Mouse (Mus musculus): ENCODE data around the gene Ccdc34. TPM values are rescaled to one million over a fixed set of nuclear protein-coding genes. Genes with fewer than 3 reads are reported as not detected.

Gene Ccdc34
- polyA plus RNA-seq, 1 experiment from 2014 or later = 29.9 TPM

GRCm38 (mm10) chr2:110179669-110180315 is 162.2 kb downstream of the Ccdc34 start:
- Histone ChIP-seq H3K9ac (0 out of 2 replicates have a peak overlapping the region, but pooled peaks have one; percentile 9), H3K4me2 (replicated peaks) (no peak overlapping the region), H3K27me3 (ENCODE audit: control insufficient read depth, insufficient read depth, low read length) (no peaks in the 10 kb centered on the region), H3K27ac (peak overlapping the region; percentile 55), H3K36me3 (replicated peaks; ENCODE audit: control insufficient read depth, insufficient read depth) (no peaks in the 10 kb centered on the region), H3K4me1 (replicated peaks; ENCODE audit: control insufficient read depth, insufficient read depth, low read length) (peaks cover 15% of the 10 kb centered on the region), H3K9me3 (ENCODE audit: control insufficient read depth, low read length) (no peaks in the 10 kb centered on the region), H3K4me3 (replicated peaks; ENCODE audit: low read length) (no peak overlapping the region)
- DNase-seq (ENCODE audit: low spot score) = no peak
- 19% methylated on average over 10 of the region's 10 CpGs for WGBS
- peak; percentile 68 for ATAC-seq (ENCODE audit: low FRiP score)

GRCm38 (mm10) chr2:110180316-110180670 is 162.7 kb downstream of the Ccdc34 start:
- H3K36me3 ChIP-seq (replicated peaks; ENCODE audit: control insufficient read depth, insufficient read depth) = no peaks in the 10 kb centered on the region
- H3K27me3 ChIP-seq (ENCODE audit: control insufficient read depth, insufficient read depth, low read length) = no peaks in the 10 kb centered on the region
- H3K9me3 ChIP-seq (ENCODE audit: control insufficient read depth, low read length) = no peaks in the 10 kb centered on the region
- ATAC-seq (ENCODE audit: low FRiP score) (no peak), DNase-seq (ENCODE audit: low spot score) (no peak)
- WGBS = 52% methylated on average over 7 of the region's 7 CpGs
- H3K4me2 ChIP-seq (replicated peaks) = no peak overlapping the region
- H3K4me1 ChIP-seq (replicated peaks; ENCODE audit: control insufficient read depth, insufficient read depth, low read length) = peaks cover 15% of the 10 kb centered on the region
- no peak overlapping the region for H3K4me3 ChIP-seq (replicated peaks; ENCODE audit: low read length)
- H3K27ac ChIP-seq = peak overlapping the region; percentile 55
- no peak overlapping the region for H3K9ac ChIP-seq

GRCm38 (mm10) chr2:110181666-110182065 is 164.0 kb downstream of the Ccdc34 start:
- ATAC-seq (ENCODE audit: low FRiP score) (no peak), DNase-seq (ENCODE audit: low spot score) (no peak)
- no peak overlapping the region for H3K4me2 ChIP-seq (replicated peaks)
- WGBS = 54% methylated on average over 6 of the region's 6 CpGs
- H3K4me3 ChIP-seq (replicated peaks; ENCODE audit: low read length) = no peak overlapping the region
- no peaks in the 10 kb centered on the region for H3K9me3 ChIP-seq (ENCODE audit: control insufficient read depth, low read length)
- no peak overlapping the region for H3K27ac ChIP-seq
- no peaks in the 10 kb centered on the region for H3K27me3 ChIP-seq (ENCODE audit: control insufficient read depth, insufficient read depth, low read length)
- H3K9ac ChIP-seq = no peak overlapping the region
- H3K4me1 ChIP-seq (replicated peaks; ENCODE audit: control insufficient read depth, insufficient read depth, low read length) = peaks cover 15% of the 10 kb centered on the region
- H3K36me3 ChIP-seq (replicated peaks; ENCODE audit: control insufficient read depth, insufficient read depth) = no peaks in the 10 kb centered on the region

DNA sequence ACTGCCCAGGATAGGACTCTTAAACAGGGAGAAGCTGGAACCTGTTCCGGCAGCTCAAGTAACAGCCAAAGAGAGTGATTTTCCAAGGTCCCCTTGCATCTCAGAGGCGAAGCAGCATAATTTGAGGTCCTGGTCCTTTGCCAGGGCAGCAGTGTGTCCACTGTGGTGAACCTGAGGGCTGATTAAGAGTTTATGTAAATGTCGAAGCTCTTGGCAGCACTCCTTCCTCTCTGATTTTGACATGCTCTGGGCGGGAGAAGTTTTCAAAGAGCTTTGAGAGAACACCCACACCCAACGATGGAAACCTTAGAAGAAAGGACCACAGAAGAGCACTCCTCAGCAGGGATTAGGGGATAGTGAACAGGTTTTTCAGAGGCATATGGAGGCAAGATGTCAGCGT is 164.6 kb downstream of the Ccdc34 start:
- WGBS = 57% methylated on average over 6 of the region's 6 CpGs
- DNase-seq (ENCODE audit: low spot score) = no peak
- ATAC-seq (ENCODE audit: low FRiP score) = no peak
- Histone ChIP-seq H3K4me2 (replicated peaks) (no peak overlapping the region), H3K27me3 (ENCODE audit: control insufficient read depth, insufficient read depth, low read length) (no peaks in the 10 kb centered on the region), H3K4me1 (replicated peaks; ENCODE audit: control insufficient read depth, insufficient read depth, low read length) (peaks cover 14% of the 10 kb centered on the region), H3K4me3 (replicated peaks; ENCODE audit: low read length) (no peak overlapping the region), H3K27ac (no peak overlapping the region), H3K9me3 (ENCODE audit: control insufficient read depth, low read length) (no peaks in the 10 kb centered on the region), H3K36me3 (replicated peaks; ENCODE audit: control insufficient read depth, insufficient read depth) (no peaks in the 10 kb centered on the region), H3K9ac (no peak overlapping the region)

DNA sequence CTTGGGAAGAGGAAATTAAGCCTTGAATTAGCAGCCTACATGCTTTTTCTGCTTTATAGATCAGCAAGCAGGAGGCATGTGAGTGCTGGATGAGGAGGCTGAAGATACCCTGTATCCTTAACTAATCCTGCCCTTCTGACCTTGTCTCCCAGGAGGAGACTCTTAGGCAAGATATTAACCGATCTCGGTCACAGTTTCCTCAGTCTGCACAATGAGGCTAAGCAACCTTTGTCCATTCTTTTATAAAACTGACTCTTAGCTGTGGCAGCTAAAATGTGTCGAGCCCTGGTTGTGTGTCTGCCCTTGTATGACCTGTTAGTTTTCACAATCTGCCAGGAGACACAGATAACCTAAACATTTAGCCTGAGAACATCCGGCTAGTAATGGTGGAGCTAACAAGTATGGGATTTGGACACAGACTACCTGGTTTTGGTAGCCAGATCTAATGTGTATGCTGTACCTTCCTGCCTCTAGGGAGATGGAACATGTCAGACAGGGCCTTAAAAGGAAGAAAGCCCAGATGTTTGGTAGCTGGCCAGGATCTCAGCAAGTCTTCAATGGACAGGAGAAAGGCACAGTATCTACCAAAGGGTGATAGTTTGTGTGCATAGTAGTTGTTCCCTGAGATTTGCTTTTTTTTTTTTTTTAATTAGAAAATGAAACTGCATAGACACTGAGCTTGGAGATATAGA is 165.3 kb downstream of the Ccdc34 start:
- peaks cover 11% of the 10 kb centered on the region for H3K4me1 ChIP-seq (replicated peaks; ENCODE audit: control insufficient read depth, insufficient read depth, low read length)
- H3K27me3 ChIP-seq (ENCODE audit: control insufficient read depth, insufficient read depth, low read length) = no peaks in the 10 kb centered on the region
- H3K36me3 ChIP-seq (replicated peaks; ENCODE audit: control insufficient read depth, insufficient read depth) = no peaks in the 10 kb centered on the region
- no peak for ATAC-seq (ENCODE audit: low FRiP score)
- no peak overlapping the region for H3K4me2 ChIP-seq (replicated peaks)
- DNase-seq (ENCODE audit: low spot score) = no peak
- H3K4me3 ChIP-seq (replicated peaks; ENCODE audit: low read length) = no peak overlapping the region
- no peak overlapping the region for H3K27ac ChIP-seq
- WGBS = 56% methylated on average over 4 of the region's 4 CpGs
- no peaks in the 10 kb centered on the region for H3K9me3 ChIP-seq (ENCODE audit: control insufficient read depth, low read length)
- H3K9ac ChIP-seq = no peak overlapping the region

GRCm38 (mm10) chr2:110184071-110184470 is 166.5 kb downstream of the Ccdc34 start:
- Histone ChIP-seq H3K27me3 (ENCODE audit: control insufficient read depth, insufficient read depth, low read length) (no peaks in the 10 kb centered on the region), H3K9me3 (ENCODE audit: control insufficient read depth, low read length) (no peaks in the 10 kb centered on the region), H3K9ac (no peak overlapping the region), H3K4me1 (replicated peaks; ENCODE audit: control insufficient read depth, insufficient read depth, low read length) (peaks cover 11% of the 10 kb centered on the region), H3K4me3 (replicated peaks; ENCODE audit: low read length) (no peak overlapping the region), H3K27ac (no peak overlapping the region), H3K4me2 (replicated peaks) (no peak overlapping the region), H3K36me3 (replicated peaks; ENCODE audit: control insufficient read depth, insufficient read depth) (no peaks in the 10 kb centered on the region)
- DNase-seq (ENCODE audit: low spot score) = no peak
- no peak for ATAC-seq (ENCODE audit: low FRiP score)
- WGBS = 95% methylated on average over 1 of the region's 1 CpGs

- DNase-seq (ENCODE audit: low spot score) (no peak), ATAC-seq (ENCODE audit: low FRiP score) (no peak)
- 44% methylated on average over 6 of the region's 6 CpGs for WGBS
Measured at GRCm38 (mm10) chr2:110186427-110186980, 168.9 kb downstream of the Ccdc34 start.

GRCm38 (mm10) chr2:110188696-110189397 is 171.2 kb downstream of the Ccdc34 start:
- no peak overlapping the region for H3K4me3 ChIP-seq (replicated peaks; ENCODE audit: low read length)
- H3K27ac ChIP-seq = no peak overlapping the region
- H3K9ac ChIP-seq = no peak overlapping the region
- DNase-seq (ENCODE audit: low spot score) (no peak), ATAC-seq (ENCODE audit: low FRiP score) (no peak)
- no peaks in the 10 kb centered on the region for H3K9me3 ChIP-seq (ENCODE audit: control insufficient read depth, low read length)
- WGBS = 88% methylated on average over 4 of the region's 4 CpGs
- H3K4me2 ChIP-seq (replicated peaks) = no peak overlapping the region
- peaks cover 10% of the 10 kb centered on the region; the same call in 1 of the 2 replicates for H3K4me1 ChIP-seq (replicated peaks; ENCODE audit: control insufficient read depth, insufficient read depth, low read length)
- H3K27me3 ChIP-seq (ENCODE audit: control insufficient read depth, insufficient read depth, low read length) = no peaks in the 10 kb centered on the region
- H3K36me3 ChIP-seq (replicated peaks; ENCODE audit: control insufficient read depth, insufficient read depth) = no peaks in the 10 kb centered on the region

More at GRCm38 (mm10) chr2:110186427-110186980, 168.9 kb downstream of the Ccdc34 start:
- Histone ChIP-seq H3K9me3 (ENCODE audit: control insufficient read depth, low read length) (no peaks in the 10 kb centered on the region), H3K4me1 (replicated peaks; ENCODE audit: control insufficient read depth, insufficient read depth, low read length) (no peaks in the 10 kb centered on the region), H3K27me3 (ENCODE audit: control insufficient read depth, insufficient read depth, low read length) (no peaks in the 10 kb centered on the region), H3K9ac (no peak overlapping the region), H3K4me3 (replicated peaks; ENCODE audit: low read length) (no peak overlapping the region), H3K36me3 (replicated peaks; ENCODE audit: control insufficient read depth, insufficient read depth) (no peaks in the 10 kb centered on the region), H3K4me2 (replicated peaks) (no peak overlapping the region), H3K27ac (no peak overlapping the region)

- H3K9ac ChIP-seq = no peak overlapping the region
- ATAC-seq (ENCODE audit: low FRiP score) (no peak), DNase-seq (ENCODE audit: low spot score) (no peak)
- H3K9me3 ChIP-seq (ENCODE audit: control insufficient read depth, low read length) = no peaks in the 10 kb centered on the region
- H3K36me3 ChIP-seq (replicated peaks; ENCODE audit: control insufficient read depth, insufficient read depth) = no peaks in the 10 kb centered on the region
- 95% methylated on average over 2 of the region's 2 CpGs for WGBS
- peaks cover 10% of the 10 kb centered on the region; the same call in 1 of the 2 replicates for H3K4me1 ChIP-seq (replicated peaks; ENCODE audit: control insufficient read depth, insufficient read depth, low read length)
- no peak overlapping the region for H3K27ac ChIP-seq
- no peak overlapping the region for H3K4me3 ChIP-seq (replicated peaks; ENCODE audit: low read length)
- H3K4me2 ChIP-seq (replicated peaks) = no peak overlapping the region
- H3K27me3 ChIP-seq (ENCODE audit: control insufficient read depth, insufficient read depth, low read length) = no peaks in the 10 kb centered on the region
Measured at GRCm38 (mm10) chr2:110190416-110190815, 172.8 kb downstream of the Ccdc34 start.

All from hindbrain, embryonic 14.5 days (tissue).